Mouse (Mus musculus) adrenal gland, postnatal 4 days (tissue): ENCODE measurements around the gene Cntn5. TPM values are rescaled to one million over a fixed set of nuclear protein-coding genes. Genes with fewer than 3 reads are reported as not detected.
"Not testable (repeated sequence)": the region's sequence is repeated elsewhere in the genome, so short reads cannot be mapped to it uniquely, and the experiment has no call there.

Source experiments
- DNase-seq, 2 experiments: peaks; one replicate each; pipeline ENCODE4 v3.0.0; 2021 to 2022; ENCODE audit warnings: low spot score in 2 of 2, mixed read lengths in 2 of 2
- total RNA-seq, 2 experiments: library from RNA; stranded (reverse); gene quantifications; 2 replicates each; pipeline ENCODE4 v1.2.3; 2021

Cntn5 gene
- total RNA-seq, 2 experiments from 2014 or later, result 1.1 to 1.7 TPM

GRCm38 (mm10) chr9:10657144-10657748 lies 247.3 kb downstream of the Cntn5 start:
- DNase-seq, result no peak

DNA sequence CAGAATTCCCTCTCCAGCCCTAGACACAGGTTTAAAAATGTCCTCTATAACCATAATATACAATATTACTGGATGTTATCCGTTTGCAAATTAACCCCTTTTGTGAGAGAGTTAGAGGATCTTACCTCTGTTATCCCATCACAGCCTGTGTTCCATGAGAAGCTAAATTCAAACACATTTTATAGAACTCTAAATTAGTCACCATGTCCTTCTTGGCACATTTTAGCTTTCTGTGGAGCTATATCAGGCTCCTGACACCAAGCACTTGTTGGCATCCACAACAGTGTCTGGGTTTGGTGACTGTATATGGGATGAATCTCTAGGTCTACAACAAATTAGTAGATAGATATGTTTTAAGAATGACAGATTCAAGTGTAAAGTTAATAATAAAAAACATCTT lies 253.9 kb downstream of the Cntn5 start:
- no peak for DNase-seq

- no peak for DNase-seq
Observed at GRCm38 (mm10) chr9:10645951-10646350, 258.6 kb downstream of the Cntn5 start.

- no peak for DNase-seq
Observed at GRCm38 (mm10) chr9:10645045-10645830, 259.3 kb downstream of the Cntn5 start.

DNA sequence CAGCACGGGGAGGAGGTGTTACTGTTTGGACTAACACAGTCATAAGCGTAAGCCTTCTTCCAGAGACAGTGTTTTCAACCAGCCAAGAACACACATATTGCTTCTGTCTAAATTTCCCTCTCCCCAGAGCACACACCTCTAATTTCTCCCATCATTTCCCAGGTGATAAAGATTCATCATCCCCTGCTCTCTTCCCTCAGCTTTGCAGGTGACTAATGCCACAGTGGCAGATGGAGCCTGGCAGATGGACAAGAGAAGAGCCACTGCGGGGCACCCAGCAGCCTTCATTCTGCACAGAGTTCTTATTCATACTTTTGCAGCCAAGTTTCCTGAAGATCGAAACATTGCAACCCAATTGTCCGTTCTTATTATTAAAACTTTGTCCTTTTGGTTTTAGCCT lies 286.5 kb downstream of the Cntn5 start:
- no peak for DNase-seq

- no peak for DNase-seq
Observed at GRCm38 (mm10) chr9:10575346-10576241, 329.0 kb downstream of the Cntn5 start.

DNA sequence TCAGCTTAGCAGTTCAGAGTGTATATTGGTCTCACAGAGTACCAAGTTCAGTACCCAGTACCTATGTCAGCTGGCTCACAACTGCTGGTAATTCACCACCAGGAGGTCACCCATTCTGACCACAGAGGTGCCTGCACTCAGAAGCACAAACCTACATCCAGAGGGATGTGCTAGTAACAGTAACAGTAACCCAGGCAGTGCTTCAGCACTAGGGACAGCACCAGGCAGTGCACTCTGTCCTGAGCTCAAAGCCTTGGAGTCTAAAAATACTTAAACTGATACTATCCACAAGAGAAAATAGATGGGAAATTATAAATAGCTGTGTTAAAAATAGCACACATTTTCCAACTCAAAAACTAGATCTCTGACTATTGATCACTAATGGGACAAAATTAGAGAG lies 334.7 kb downstream of the Cntn5 start:
- DNase-seq, result no peak

GRCm38 (mm10) chr9:10540877-10541276 lies 363.7 kb downstream of the Cntn5 start:
- DNase-seq, result not testable (repeated sequence)

DNA sequence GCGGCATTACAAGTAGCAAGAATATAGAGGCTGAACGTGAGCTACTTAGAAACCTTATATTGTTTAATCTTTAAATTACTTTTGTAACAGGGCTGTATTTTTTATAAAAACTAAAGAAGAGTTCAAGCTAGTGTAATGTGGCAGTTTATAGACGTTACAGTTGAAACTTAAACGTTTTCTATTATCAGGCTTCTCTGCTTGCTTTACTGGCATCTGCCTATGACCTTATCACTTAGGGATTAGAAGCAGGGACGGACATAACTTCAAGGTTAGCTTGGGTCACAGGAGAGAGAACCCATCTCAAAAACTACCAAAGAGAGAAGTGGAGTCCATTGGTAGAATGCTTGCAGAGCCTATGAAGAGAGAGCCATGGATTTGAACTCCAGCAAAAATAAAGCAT lies 372.3 kb downstream of the Cntn5 start:
- no peak for DNase-seq

- DNase-seq, result no peak
Observed at GRCm38 (mm10) chr9:10531087-10531486, 373.5 kb downstream of the Cntn5 start.

- no peak for DNase-seq
Observed at GRCm38 (mm10) chr9:10529528-10529927, 375.0 kb downstream of the Cntn5 start.

- DNase-seq, result no peak
Observed at GRCm38 (mm10) chr9:10529113-10529512, 375.5 kb downstream of the Cntn5 start.

DNA sequence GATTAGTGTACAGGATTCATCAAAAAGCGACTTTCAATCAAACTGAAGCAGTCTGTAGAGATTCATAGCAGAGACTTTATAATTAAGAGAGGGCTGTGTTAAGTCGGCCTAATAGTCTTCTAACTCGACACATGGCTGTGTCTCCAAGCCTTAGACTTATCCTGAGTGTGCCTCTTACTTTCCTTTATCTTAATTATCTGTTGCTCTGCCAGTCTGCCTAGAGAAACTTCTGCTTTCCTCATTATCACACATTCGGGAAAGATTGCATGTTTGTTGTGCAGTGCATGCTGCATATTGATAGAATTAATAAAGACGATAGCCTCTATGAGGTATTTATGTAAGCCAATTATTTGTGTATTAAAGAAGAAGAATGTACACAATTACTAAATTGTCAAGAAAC lies 375.9 kb downstream of the Cntn5 start:
- no peak for DNase-seq

- DNase-seq, result no peak
Observed at GRCm38 (mm10) chr9:10525915-10526667, 378.5 kb downstream of the Cntn5 start.

- no peak for DNase-seq
Observed at GRCm38 (mm10) chr9:10522604-10523003, 382.0 kb downstream of the Cntn5 start.

DNA sequence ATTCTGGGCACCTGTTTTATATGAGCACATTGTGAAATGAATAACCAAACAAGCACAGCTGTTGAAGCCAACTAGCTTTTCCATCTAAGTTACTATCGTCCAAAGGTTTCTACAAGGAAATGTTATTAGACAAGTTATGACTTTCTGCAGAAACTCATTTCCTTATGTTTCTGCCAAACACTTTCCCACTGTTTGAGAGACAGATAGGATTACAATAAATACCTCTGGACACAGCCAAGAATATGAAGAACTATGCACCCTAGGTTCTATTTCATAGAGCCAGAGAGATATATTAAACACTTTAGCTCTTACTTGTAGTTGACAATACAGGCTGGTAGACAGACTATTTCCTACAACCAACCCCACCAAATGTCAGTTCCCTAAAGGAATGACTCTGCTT lies 383.5 kb downstream of the Cntn5 start:
- DNase-seq, result no peak

GRCm38 (mm10) chr9:10492243-10492642 lies 412.3 kb downstream of the Cntn5 start:
- DNase-seq, result no peak

DNA sequence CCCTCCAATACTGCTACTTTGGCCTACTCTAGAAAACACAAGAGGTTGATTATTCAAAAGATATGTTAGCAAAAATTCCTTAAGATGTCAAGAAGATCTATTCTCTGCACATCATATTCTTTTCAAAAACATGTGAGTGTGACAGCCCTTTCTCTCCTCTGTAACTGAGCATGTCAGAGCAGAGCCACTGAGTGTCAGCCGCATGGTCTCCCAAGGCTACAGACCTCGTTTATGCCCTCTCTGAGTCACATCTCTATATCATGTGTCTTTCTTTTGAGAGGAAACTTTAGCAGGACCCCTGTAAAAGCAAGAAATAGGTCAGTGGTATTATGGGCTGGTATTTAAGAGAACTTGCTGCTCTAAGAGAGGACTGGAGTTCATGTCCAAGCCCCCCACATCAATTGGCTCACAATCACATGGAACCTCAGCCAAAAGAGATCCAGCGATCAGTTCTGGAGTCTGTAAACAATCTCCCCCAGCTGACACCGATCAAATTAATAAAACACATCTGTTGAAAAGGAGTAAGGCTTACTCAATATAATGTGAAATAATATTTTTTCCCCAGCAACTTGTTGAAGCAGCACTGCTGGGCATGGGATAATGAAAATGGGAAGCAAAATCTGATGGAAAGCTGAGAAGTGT lies 433.0 kb downstream of the Cntn5 start:
- DNase-seq, result no peak

DNA sequence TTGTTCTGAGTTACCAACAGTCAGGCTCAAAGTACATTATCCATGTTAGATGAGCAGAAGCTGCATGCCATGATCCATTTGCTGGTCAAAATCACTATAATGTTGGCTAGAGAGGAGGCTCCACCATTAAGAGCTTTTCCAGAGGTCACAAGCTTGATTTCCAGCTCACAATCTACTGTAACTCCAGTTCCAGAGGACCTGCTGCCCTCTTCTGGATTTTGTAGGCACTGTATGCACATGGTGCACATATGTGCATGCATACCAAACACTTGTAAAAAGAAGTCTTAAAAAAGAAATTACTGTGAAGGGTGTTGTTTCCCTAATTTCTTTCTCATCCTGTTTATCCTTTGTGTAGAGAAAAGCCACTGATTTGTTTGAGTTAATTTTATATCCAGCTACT lies 439.8 kb downstream of the Cntn5 start:
- no peak for DNase-seq

DNA sequence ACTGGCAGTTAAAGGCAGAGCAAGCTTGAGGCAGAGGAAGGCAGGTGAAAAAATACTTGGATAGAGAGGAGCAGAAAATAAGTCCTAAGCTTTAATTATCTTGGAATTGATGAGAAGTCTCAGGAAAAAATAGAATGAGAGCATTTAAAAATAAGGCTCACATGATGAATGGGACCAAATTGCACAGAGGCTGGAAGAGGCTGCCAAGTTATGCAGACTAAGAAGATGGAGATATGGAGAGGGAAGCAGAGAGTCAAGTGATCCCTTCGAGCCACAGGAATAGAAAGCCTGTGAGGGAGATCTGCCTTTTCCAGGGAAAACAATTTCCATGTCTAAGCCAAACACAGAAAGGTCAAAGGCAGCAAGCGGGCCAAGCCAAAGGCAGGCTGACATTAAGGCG lies 446.7 kb downstream of the Cntn5 start:
- DNase-seq, result no peak
